Mouse (Mus musculus) myocyte (in vitro differentiated cells): Measurements from ENCODE around the gene Ssb. TPM values are rescaled to one million over a fixed set of nuclear protein-coding genes. Genes with fewer than 3 reads are reported as not detected.
"Not testable (repeated sequence)": the region's sequence is repeated elsewhere in the genome, so short reads cannot be mapped to it uniquely, and the experiment has no call there.

ENCODE experiments used
- H3K27me3 ChIP-seq: one replicate; pipeline ENCODE4 v1.6.1; 2011; ENCODE audit not compliant: control insufficient read depth, insufficient read depth, insufficient read length
- H3K36me3 ChIP-seq: one replicate; pipeline ENCODE4 v1.6.1; 2011; ENCODE audit not compliant: control insufficient read depth, insufficient read depth
- H3K4me2 ChIP-seq: one replicate; pipeline ENCODE4 v1.6.1; 2011; ENCODE audit warnings: low read depth, control low read depth
- H3K4me3 ChIP-seq: one replicate; pipeline ENCODE4 v1.5.1; 2011; ENCODE audit warnings: mild to moderate bottlenecking, control low read depth, moderate library complexity
- H3K79me2 ChIP-seq: one replicate; pipeline ENCODE4 v1.6.1; 2011; ENCODE audit not compliant: control insufficient read depth, insufficient read depth
- H3ac ChIP-seq: one replicate; pipeline ENCODE4 v1.6.1; 2011; ENCODE audit not compliant: control insufficient read depth, insufficient read length
- CEBPB ChIP-seq: IDR thresholded peaks from 2 replicates; pipeline ENCODE4 v1.6.1; 2011; ENCODE audit warnings: mild to moderate bottlenecking, moderate library complexity; ENCODE audit not compliant: poor library complexity, insufficient read depth, severe bottlenecking
- E2F4 ChIP-seq: IDR thresholded peaks from one replicate; pipeline ENCODE4 v1.6.1; 2011; ENCODE audit warnings: mild to moderate bottlenecking, control low read depth, moderate library complexity; ENCODE audit not compliant: insufficient read depth
- MAX ChIP-seq: IDR thresholded peaks from one replicate; pipeline ENCODE4 v1.6.1; 2011; ENCODE audit warnings: low read depth, mild to moderate bottlenecking, control low read depth
- MYOD1 ChIP-seq, 3 experiments: IDR thresholded peaks; one replicate each; pipeline ENCODE4 v1.6.1; 2011; ENCODE audit warnings: control low read depth in 2 of 3, low read depth in 2 of 3, mild to moderate bottlenecking in 2 of 3, moderate library complexity in 1 of 3; ENCODE audit not compliant: insufficient read length in 2 of 3, control insufficient read depth in 1 of 3
- MYOG ChIP-seq, 3 experiments: IDR thresholded peaks; one replicate each; pipeline ENCODE4 v1.6.1; 2011; ENCODE audit warnings: control low read depth in 2 of 3, low read depth in 2 of 3, mild to moderate bottlenecking in 2 of 3; ENCODE audit not compliant: insufficient read length in 2 of 3, control insufficient read depth in 1 of 3, insufficient read depth in 1 of 3
- POLR2A ChIP-seq: IDR thresholded peaks from one replicate; pipeline ENCODE4 v1.6.1; 2011; ENCODE audit warnings: low read depth, mild to moderate bottlenecking, control low read depth, moderate library complexity; ENCODE audit not compliant: insufficient read length
- POLR2AphosphoS2 ChIP-seq: IDR thresholded peaks from one replicate; pipeline ENCODE4 v1.6.1; 2011; ENCODE audit warnings: low read depth, control low read depth; ENCODE audit not compliant: insufficient read length
- REST ChIP-seq: IDR thresholded peaks from one replicate; pipeline ENCODE4 v1.6.1; 2011; ENCODE audit warnings: mild to moderate bottlenecking, control low read depth, moderate library complexity; ENCODE audit not compliant: insufficient read depth, insufficient read length
- SRF ChIP-seq: IDR thresholded peaks from one replicate; pipeline ENCODE4 v1.6.1; 2011; ENCODE audit warnings: low read depth; ENCODE audit not compliant: control insufficient read depth, insufficient read length
- TCF12 ChIP-seq: IDR thresholded peaks from one replicate; pipeline ENCODE4 v1.6.1; 2011; ENCODE audit warnings: mild to moderate bottlenecking, control low read depth; ENCODE audit not compliant: poor library complexity, insufficient read depth, severe bottlenecking
- TCF3 ChIP-seq: IDR thresholded peaks from one replicate; pipeline ENCODE4 v1.6.1; 2011; ENCODE audit warnings: low read depth, control low read depth; ENCODE audit not compliant: insufficient read length
- USF1 ChIP-seq: IDR thresholded peaks from one replicate; pipeline ENCODE4 v1.6.1; 2011; ENCODE audit warnings: low read depth, mild to moderate bottlenecking, control low read depth, moderate library complexity
- polyA plus RNA-seq: library from polyadenylated mRNA; unstranded; fragments of >200 nt; fragmentation: generic; extraction: Trizol; gene quantifications from one replicate; pipeline ENCODE4 v1.2.1, GENCODE M21; 2012; ENCODE audit warnings: missing spikeins

Ssb gene
- polyA plus RNA-seq, 1 experiment, result 36.4 TPM

DNA sequence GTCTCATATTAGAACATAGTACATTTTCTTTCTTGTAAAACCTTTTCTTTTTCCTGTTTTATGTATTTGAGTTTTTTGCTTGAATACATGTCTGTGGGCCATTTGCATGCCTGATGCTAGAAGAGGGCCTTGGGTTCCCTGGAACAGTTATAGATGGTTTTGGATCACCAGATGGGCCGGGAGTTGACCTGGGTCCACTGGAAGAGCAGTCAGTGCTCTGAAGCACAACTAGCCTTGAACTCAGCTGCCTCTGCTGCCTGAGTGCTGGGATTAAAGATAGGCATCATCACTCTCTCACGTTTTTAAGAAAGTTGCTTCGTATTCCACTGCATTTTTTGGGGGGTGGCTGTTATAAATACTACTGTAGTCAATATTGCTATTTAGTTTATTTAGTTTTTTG, 42.2 kb downstream of the Ssb start:
- Histone ChIP-seq H3K4me2 (no peak overlapping the region), H3K79me2 (peaks cover 94% of the 10 kb centered on the region), H3K4me3 (no peak overlapping the region), H3ac (no peak overlapping the region), H3K36me3 (no peaks in the 10 kb centered on the region), H3K27me3 (no peaks in the 10 kb centered on the region)
- no peak for TF ChIP-seq USF1
- TF ChIP-seq E2F4, result no peak
- TF ChIP-seq MYOD1 (IDR thresholded peaks at IDR 0.05; ENCODE audit: control insufficient read depth in 1 of 3, insufficient read length in 2 of 3, low read depth in 2 of 3), result no peak
- TF ChIP-seq SRF, result no peak
- no peak for TF ChIP-seq POLR2AphosphoS2
- TF ChIP-seq REST, result no peak
- no peak for TF ChIP-seq MYOG (IDR thresholded peaks at IDR 0.05; ENCODE audit: control insufficient read depth in 1 of 3, insufficient read depth in 1 of 3, insufficient read length in 2 of 3, low read depth in 2 of 3)
- TF ChIP-seq TCF12, result no peak
- TF ChIP-seq POLR2A, result no peak
- TF ChIP-seq TCF3, result no peak

DNA sequence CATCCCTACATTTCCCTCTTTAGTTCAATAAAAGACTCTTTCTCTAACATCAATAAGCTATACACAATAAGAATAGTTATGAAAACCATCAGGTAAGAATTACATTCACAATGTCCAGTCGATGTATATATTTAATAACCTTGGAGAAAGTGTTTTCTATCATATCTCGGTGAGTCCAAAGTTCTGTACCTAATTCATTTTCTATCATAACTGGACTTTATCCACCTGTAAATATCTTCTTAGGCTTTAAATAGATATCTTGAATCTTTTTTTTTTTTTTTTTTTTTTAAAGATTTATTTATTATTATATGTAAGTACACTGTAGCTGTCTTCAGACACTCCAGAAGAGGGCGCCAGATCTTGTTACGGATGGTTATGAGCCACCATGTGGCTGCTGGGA, 46.0 kb downstream of the Ssb start:
- not testable (repeated sequence) for H3K36me3 ChIP-seq, H3ac ChIP-seq, H3K4me2 ChIP-seq, H3K27me3 ChIP-seq, H3K4me3 ChIP-seq
- H3K79me2 ChIP-seq, result peaks cover 92% of the 10 kb centered on the region

DNA sequence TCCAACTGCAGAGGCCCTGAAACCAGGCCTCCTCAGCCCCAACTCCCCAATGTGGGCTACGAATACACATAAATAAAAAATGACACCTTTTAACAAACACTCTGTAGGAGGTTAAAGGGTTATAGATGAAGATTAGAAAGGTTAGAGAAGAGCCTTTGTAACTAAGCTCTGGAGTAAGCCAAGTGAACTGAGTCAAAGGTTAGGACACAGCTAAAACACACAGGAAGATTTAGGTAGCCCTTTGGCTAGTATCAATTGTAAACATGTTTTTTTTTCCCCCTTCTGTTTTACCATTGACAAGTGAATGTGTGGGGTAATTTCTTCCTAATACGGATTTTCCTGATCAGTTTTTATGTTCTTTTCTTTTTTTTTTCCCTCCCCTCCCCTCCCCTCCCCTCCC, 51.4 kb downstream of the Ssb start:
- peaks cover 5% of the 10 kb centered on the region for H3K36me3 ChIP-seq
- TF ChIP-seq TCF3 (no peak), REST (no peak), USF1 (no peak), POLR2A (no peak), TCF12 (no peak)
- peaks cover 60% of the 10 kb centered on the region for H3K79me2 ChIP-seq
- H3K27me3 ChIP-seq, result no peaks in the 10 kb centered on the region
- H3ac ChIP-seq, result no peak overlapping the region
- no peak overlapping the region for H3K4me3 ChIP-seq
- no peak overlapping the region for H3K4me2 ChIP-seq

DNA sequence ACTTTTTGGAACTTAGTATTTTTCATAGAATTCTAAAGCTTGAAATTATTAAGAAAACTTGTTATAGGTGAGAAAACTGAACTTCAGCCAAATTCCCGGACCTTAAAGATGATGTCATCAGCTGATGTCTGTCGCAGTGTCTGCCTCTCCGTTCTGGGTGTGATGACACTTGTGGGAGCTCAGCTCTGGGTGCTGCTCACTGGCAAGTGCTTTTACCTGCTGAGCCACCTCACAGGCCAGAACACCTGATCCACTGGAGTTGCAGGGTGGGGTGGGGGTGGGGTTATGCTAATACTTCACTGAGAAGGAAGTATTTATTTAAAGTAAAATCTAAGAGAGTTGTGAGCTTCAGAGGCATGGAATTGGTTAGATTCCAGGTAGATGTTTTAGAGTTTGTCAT, 55.9 kb downstream of the Ssb start:
- Histone ChIP-seq H3ac (no peak overlapping the region), H3K36me3 (peaks cover 27% of the 10 kb centered on the region), H3K27me3 (no peaks in the 10 kb centered on the region), H3K79me2 (peaks cover 23% of the 10 kb centered on the region), H3K4me3 (no peak overlapping the region), H3K4me2 (no peak overlapping the region)
- TF ChIP-seq MYOD1 (IDR thresholded peaks at IDR 0.05; ENCODE audit: control insufficient read depth in 1 of 3, insufficient read length in 2 of 3, low read depth in 2 of 3), result no peak
- no peak for TF ChIP-seq REST
- no peak for TF ChIP-seq CEBPB
- no peak for TF ChIP-seq POLR2AphosphoS2
- no peak for TF ChIP-seq MAX
- no peak for TF ChIP-seq MYOG (IDR thresholded peaks at IDR 0.05; ENCODE audit: control insufficient read depth in 1 of 3, insufficient read depth in 1 of 3, insufficient read length in 2 of 3, low read depth in 2 of 3)
- no peak for TF ChIP-seq TCF12
- TF ChIP-seq TCF3, result no peak

Other genes starting within 250 kb of the Ssb start
- 7.6 TPM for gene Bbs5, start 214.4 kb upstream of the Ssb start, polyA plus RNA-seq
- gene Klhl41, start 191.4 kb upstream of the Ssb start, polyA plus RNA-seq, result 184 TPM
- 7.5 TPM for gene Fastkd1, start 148.0 kb upstream of the Ssb start, polyA plus RNA-seq
- 7.6 TPM for gene Ppig, start 139.0 kb upstream of the Ssb start, polyA plus RNA-seq
- gene Ccdc173, start 72.0 kb upstream of the Ssb start, polyA plus RNA-seq, result 0.58 TPM
- gene Phospho2, start 71.9 kb upstream of the Ssb start, polyA plus RNA-seq, result 11.5 TPM
- 0.24 TPM for gene Klhl23, start 39.6 kb upstream of the Ssb start, polyA plus RNA-seq
- 14.3 TPM for gene Mettl5, start 24.1 kb downstream of the Ssb start, polyA plus RNA-seq
- gene Ubr3, start 35.7 kb downstream of the Ssb start, polyA plus RNA-seq, result 12.4 TPM
- 0.04 TPM for gene Myo3b, start 177.6 kb downstream of the Ssb start, polyA plus RNA-seq